Mouse (Mus musculus) skeletal muscle tissue, adult 2 months (tissue): Measurements from ENCODE around the gene Cd82.

Experiments
- DNase-seq: peaks from one replicate; pipeline ENCODE4 v3.0.0-alpha.2; 2012; ENCODE audit warnings: low read depth, low spot score

Cd82 gene

DNA sequence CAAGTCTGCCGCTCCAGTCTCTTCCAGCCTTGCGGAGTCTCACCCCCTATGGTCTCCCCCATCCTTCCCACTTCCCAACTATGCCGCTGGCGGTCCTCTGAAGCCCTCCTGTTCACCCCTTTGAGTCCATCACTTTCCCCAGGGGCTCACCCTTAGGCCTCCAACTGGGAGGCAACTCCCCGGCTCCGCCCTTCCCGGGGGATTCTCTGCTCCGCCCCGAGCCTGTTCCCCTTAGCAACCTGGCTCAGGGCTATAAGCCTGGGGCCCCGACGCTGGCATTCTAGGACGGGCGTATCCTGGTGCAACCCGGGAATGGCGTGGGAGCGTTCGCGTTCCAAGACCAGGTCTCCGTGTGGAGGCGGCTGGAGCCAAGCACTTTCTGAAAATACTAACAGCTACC is at the start of gene Cd82:
TSS of gene Cd82 (minus strand) at position 381 of the 400 bp plus-strand sequence.
- DNase-seq, result no peak

DNA sequence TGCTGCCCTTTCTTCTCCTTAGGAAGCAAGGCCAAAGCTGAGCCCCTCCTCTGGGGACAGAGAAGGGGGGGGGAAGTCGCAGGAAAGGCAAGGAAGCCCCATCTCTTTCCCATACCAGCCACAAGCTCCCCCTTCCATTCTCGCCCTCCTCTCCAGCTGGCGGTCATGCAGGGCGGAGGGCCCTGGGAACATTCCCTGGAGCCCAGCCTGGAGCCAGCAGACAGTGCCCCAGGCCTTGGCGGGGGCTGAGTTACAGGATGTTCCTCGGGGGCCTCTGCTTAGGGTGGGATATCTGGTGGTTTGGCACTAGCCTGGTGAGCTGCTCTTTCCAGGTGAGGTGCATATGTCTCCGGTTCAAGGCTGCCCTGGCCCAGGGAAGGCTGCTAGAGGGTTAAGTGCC is 49.2 kb upstream of the Cd82 start:
- no peak for DNase-seq

DNA sequence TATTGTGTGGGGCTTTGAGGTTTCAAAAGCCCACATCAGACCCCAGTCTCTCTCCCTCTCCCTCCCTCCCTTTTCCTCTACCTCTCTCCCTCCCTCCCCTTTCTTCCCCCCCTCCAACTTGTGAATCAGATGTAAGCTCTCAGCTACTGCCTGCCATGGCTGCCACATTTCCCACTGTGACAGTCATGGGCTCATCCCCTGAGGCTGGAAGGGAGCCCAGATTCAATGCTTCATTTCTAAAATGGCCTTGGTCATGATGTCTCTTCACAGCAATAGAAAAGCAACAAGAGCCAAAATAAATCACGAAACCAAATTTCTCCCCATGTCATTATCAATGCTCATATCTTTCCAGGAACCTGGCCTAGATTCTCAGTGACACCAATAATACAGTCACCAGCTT is 47.9 kb upstream of the Cd82 start:
- no peak for DNase-seq

DNA sequence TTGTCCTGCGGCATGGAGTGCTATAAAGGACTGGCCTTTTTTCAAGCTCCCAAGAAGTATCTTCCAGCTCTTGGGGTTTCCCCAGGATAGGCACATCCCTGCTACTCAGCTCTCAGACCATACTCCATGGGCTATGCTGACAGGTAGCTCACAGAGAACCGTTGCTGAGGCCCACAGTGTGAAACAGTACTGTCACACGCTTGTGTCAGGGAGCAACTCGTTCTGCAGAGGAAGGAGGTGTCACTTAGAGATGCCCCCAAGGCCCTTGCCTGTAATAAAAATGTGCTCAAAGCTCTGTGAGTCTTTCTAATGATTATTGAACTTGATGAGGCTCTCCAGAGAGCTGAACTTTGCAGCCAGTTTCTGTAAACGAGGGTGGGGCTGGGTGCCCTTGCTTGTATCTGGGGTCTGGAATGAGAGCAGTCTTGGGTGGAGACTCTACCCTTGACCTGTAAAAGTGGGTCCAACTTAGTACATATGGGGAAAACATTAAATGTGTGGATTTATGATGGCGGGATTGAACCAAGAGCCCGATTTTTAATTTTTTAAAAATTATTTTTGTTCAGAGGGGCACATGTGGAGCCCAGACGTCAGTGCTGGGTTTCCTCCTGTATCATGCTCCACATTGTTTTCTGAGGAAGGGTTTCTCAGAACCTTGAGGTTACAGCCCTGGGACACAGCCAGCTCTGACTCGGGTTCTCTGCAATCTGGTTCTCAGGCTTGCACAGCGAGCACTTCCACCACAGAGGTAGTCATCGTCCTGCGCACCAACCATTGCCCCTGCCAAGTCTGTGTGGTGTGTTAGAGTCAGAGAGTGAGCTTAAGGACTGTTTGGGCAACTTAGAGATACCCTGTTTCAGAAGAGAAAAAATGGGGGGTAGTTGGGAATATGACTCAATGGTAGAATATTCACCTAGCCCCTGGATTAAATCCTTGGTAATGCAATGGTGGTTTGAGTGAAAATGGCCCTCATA is 47.1 kb upstream of the Cd82 start:
- DNase-seq, result no peak

- no peak for DNase-seq
These were observed 42.2 kb upstream of the Cd82 start for GRCm38 (mm10) chr2:93505091-93505490.

- DNase-seq, result no peak
These were observed 40.4 kb upstream of the Cd82 start for GRCm38 (mm10) chr2:93503353-93503752.

DNA sequence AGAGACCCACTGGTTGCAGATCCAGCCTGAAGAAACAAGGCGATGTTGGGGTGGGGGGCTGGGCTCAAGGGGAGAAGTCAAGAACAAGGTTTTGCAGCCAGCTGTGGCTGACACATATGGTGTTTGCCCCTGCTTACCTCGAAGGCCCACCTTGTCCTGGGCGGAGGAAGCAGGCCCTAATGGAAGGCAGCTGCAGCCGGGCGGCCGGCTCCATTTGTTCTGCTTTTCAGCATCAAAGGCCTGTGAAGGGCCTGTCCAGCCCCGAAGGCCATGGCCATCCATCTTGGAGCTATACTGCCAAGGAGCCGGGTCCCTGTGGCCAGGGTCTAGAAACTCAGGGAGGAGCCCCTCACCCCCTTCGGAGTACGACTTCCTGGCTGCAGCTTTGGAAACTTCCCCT is 38.4 kb upstream of the Cd82 start:
- DNase-seq, result no peak

- no peak for DNase-seq
These were observed 34.3 kb upstream of the Cd82 start for GRCm38 (mm10) chr2:93497221-93497620.

DNA sequence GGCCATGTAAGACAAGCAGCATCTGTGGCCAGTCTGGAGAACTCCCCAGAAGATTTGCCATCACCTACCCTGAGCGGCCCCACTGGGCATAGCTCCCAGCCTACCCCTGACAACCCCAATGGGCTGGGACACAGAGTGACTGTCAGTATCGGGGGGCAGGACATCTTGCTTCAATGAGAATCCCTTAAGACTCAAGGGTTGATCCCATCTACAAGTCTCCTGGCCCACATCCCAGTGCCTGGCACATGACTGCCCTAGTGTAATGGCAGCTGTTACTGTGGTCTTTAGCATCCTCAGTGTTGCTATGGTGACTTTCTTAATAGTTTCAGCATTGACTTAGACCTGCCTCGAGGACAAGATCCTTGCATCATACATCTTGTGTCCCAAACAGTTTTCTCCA is 32.2 kb upstream of the Cd82 start:
- no peak for DNase-seq

DNA sequence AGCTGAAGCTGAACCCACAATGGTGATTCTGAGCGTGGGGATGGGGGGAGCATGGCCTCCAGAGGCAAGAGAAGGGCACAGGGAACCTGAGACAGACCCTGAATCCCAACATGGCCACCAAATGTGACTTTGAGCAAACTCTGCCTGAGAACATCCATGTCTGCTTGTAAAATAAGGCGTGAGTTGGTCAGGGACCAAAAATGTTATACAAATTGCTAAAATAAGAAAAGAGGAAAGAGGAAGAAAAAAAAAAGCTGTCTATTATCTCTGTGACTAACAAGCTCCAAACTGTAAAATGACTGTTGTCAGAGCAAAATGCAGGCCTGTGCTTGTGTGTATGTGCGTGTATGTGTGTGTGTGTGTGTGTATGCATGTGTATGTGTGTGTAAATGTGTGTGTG is 30.6 kb upstream of the Cd82 start:
- DNase-seq, result no peak

DNA sequence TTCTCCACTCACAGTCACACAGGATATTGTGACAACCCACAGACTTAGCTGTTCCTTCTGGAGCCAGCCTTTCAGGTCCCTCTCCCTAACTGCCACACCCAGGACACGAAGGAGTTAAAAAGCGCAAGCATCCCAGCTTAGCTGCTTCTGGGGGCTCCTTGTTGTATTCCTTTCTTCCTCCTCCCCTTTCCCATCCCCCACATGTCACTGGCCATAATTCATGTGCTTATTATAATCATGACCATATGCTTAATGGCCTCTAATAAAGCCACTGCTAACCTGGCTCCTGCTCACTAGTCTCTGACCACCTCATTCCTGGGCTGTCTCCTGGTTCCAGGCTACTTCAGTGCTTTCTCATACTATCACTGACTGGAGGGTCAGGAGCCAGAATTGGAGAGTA is 27.6 kb upstream of the Cd82 start:
- no peak for DNase-seq

- no peak for DNase-seq
These were observed 26.1 kb upstream of the Cd82 start for GRCm38 (mm10) chr2:93488911-93489587.

DNA sequence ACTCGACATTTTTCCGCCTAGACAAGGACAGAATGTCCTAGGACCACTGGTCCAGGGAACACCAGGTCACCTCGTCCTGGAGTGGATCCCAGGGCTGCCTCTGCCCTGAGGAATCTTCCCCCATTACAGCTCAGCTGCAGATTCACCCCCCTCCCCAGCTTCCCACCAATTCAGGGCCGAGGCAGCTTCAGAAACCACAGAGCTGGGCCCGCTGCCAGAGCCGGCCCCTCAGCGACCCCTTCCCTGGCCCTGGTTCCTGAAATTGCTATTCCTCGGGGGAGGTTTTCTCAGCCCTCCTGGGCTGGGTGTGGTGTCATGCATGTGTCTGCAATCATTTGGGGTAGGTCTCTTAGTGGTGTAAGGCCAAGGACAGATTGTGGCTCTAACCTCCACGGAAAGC is 22.5 kb upstream of the Cd82 start:
- DNase-seq, result no peak

DNA sequence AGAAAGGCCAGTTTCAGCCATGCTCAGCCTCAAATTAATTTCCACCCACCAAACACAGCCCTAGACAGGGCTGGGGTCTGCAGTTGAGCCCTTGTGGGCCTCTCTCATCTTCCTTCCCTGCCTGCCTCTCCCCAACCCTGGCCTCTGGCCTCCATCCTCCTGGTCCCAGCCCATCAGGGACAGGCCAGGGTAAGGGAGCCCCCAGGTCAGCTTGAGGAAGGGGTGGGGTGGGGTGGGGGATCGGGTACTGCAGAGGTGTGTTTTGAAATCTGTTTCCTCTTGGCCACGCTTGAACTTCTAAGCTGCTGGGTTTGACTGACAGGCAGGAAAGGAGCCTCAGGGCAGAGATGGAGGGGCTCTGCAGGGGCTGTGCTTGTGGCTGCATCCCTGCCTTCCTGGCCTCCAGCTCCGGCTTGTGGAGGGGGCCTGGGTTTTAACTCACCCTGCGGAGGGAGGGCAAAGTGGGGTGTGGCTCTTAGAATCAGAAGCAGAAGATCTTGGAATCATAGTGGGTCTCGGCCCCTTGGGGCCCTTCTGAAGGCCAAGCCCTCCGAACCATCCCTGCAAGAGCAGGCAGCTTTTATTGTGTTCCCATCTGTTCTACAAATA is 19.2 kb upstream of the Cd82 start:
- DNase-seq, result no peak

DNA sequence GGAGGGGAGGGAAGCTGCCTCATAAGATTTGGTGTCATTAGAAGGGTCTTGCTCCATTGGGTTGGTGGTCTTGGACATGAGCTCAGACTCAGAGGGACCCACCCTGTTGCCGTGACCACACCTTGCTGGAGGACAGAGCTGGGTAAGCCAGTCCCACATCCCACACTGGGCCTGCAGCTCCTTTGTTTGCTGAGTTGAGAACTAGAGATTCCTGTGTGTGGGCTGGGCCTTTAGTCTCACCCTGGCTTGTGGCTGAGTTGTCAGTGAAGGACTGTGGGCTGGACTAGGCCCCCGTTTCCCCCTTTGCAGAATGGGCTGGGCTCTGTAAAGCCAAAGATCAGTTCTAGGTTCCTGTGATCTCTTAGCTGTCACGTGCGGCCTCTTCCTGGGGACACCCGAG is 15.8 kb upstream of the Cd82 start:
- DNase-seq, result no peak

- DNase-seq, result no peak
These were observed 14.6 kb upstream of the Cd82 start for GRCm38 (mm10) chr2:93477519-93477918.

GRCm38 (mm10) chr2:93476487-93476886 is 13.5 kb upstream of the Cd82 start:
- peak; percentile 69 for DNase-seq

GRCm38 (mm10) chr2:93475040-93475439 is 12.1 kb upstream of the Cd82 start:
- DNase-seq, result peak; percentile 91

GRCm38 (mm10) chr2:93473915-93474314 is 11.0 kb upstream of the Cd82 start:
- no peak for DNase-seq

DNA sequence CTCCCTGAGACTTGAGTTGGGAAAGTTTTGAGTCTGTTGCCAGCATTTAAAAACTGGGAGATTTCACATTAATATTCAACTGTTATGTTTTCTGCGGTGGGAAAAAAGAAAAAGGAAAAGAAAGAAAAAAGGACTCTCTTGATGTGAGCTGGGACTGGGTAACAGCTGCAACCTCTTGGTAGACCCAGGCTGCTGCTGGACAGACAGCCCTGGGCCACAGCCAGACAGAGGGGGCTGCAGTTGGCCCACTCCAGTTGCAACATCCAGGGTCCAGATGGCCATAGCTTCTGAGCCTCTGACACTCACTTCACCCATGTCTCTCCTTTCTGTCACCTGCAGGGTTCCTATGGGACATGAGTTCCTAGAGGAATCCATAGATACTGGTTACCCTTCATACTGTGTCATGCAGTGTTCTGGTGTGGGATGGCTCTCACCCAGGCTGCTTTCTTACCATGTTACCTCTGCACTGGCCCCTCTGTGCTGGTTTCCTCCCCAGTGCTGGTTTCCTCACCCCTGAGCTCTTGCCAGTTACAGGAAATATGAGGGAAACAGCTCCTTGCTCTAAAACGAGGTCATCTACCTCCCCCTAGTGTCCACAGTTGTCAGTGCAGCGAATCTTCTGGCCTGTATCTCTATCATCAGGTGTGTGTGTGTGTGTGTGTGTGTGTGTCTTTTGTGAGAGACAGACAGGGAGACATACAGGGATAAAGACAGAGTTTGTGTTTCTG is 8.1 kb upstream of the Cd82 start:
- peak; percentile 76 for DNase-seq

DNA sequence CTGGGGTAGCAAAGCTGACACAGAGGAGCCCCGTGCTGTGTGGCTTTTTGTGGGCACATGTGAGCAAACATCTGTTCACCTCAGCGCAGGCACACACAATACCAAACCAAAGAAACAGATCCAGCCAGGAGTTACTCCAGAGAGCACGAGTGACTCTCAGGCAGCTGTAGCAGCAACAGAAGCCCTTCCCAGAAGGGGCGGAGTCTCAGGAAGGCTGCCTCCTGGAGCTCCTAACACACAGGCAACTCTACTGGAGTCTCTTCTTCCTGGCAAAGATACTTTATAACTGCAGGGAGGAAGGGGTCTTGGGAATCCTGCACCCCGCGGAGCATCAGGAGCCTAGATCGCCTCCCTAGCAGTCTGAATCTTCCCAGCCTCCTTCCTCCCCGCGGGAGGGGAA is 7.2 kb upstream of the Cd82 start:
- DNase-seq, result no peak

- DNase-seq, result no peak
These were observed 6.2 kb upstream of the Cd82 start for GRCm38 (mm10) chr2:93469118-93469517.
